Mouse (Mus musculus): Measurements from ENCODE around the gene Sord.

DNA sequence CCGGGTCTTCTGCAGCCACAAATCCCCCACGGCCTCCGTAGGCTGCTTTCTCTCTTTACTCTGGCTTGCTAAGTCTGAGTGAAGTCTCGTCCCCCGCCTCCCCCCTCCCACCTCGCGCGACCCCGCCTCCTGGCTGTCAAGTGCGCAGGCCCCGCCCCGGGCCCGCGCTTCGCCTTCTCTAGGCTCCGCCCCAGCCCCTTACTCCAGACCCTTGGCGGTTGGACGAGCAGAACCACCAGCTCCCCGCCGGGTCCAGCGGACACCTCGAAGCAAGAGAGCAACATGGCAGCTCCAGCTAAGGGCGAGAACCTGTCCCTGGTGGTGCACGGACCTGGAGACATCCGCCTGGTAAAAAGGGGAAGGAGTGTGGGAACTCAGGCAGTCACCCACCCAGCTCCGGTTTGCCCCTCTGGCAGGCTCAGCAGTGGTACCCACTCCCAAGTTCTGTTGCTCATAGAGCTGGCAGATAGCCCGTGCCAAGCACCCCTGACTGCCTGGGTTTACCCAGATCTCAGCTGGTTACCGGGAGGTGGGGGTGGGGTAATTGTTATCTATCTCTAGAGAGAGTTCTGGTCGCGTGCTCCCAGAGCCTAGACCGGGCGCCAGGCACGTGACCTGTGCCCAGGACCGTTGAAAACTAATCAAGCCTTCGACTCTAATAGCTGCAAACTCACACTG lies at the start of gene Sord:
- TF ChIP-seq CTCF (IDR thresholded peaks at IDR 0.05; ENCODE audit: control insufficient read depth, insufficient read depth, insufficient read length) = no peak
- TF ChIP-seq MYOD1 (IDR thresholded peaks at IDR 0.05; ENCODE audit: control insufficient read depth, insufficient read length, low read depth) = no peak
- TF ChIP-seq MAX (IDR thresholded peaks at IDR 0.05) = no peak
- no peak for TF ChIP-seq CEBPB (IDR thresholded peaks at IDR 0.05; ENCODE audit: low read depth)
- no peak for TF ChIP-seq MYOG (IDR thresholded peaks at IDR 0.05; ENCODE audit: control insufficient read depth, extremely low read depth, insufficient read length)
- peak; percentile 85 for TF ChIP-seq USF1 (IDR thresholded peaks at IDR 0.05; ENCODE audit: low read depth)
